Mouse (Mus musculus): Measurements from ENCODE around the gene Txnip.
"Not testable (repeated sequence)": the region's sequence is repeated elsewhere in the genome, so short reads cannot be mapped to it uniquely, and the experiment has no call there.

Txnip gene

DNA sequence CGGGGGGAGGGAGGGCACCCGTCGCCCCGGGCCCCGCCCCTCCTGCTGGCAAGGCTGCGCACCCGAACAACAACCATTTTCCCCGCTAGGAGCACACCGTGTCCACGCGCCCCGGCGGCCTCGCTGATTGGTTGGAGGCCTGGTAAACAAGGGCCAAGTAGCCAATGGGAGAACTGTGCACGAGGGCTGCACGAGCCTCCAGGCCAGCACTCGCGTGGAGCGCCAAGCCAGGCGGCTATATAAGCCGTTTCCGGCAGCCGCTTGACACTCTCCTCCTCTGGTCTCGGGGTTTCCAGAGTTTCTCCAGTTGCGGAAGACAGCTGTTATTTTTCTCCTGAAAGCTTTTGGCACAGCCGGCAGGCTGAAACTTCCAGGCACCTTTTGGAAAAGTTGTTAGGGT is at the start of gene Txnip:
TSS of gene Txnip (plus strand) at position 264 of the 400 bp plus-strand sequence.
- DNase-seq (ENCODE audit: low spot score in 2 of 2): peak; percentile 98

DNA sequence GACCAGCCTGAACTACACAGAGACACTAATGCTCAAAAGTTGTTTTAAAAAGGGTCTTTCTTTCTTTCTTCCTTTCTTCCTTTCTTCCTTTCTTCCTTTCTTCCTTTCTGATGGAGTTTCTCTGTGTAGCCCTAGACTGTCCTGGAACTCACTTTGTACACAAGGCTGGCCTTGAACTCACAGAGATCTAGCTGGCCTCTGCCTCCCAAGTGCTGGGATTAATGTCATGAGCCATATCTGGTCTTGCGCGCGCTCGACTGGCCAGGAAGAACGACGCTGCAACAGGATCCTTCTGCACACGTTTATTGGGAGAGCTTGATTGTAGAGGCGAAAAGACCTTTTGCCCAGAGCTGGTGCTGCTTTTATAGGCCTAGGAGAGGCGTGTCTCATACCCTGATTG is 49.8 kb upstream of the Txnip start:
- not testable (repeated sequence) for DNase-seq (ENCODE audit: low spot score in 2 of 2)

DNA sequence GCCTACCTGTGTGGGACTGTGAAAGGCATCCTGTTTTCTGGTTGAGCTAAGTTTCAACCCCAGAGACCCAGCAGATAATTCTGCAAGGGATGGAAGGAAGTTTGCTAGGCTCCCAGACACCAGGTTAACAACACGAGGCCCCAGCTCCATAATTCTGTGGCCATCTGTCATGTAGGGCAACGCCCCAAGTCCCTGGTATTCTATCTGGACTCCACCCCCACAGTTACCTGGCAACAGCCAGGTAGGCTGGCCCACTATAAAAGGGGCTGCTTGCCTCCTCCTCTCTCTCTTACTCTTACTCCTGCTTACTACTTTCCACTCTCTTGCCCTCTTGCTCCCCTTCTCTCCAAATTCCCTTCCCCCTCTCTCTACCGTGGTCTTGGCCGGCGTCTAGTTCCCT is 37.6 kb upstream of the Txnip start:
- no peak for DNase-seq (ENCODE audit: low spot score in 2 of 2)

DNA sequence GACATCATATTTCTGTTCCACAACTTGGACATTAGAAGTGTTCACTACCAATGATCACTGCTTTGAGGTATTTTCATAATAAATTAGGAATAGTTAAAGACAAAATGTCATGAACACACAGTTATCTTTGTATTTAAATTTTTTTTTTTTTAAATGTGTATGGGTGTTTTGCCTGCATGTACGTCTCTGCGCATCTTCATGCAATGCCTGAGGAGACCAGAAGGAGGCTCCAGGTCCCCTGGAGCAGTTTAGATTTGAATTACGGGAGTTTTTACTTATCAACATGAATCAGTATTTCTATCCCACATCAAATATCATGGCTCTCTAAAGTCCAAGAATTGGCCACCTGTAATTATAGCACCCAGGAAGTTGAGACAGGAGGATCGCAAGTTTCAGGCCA is 35.6 kb upstream of the Txnip start:
- no peak for DNase-seq (ENCODE audit: low spot score in 2 of 2)

DNA sequence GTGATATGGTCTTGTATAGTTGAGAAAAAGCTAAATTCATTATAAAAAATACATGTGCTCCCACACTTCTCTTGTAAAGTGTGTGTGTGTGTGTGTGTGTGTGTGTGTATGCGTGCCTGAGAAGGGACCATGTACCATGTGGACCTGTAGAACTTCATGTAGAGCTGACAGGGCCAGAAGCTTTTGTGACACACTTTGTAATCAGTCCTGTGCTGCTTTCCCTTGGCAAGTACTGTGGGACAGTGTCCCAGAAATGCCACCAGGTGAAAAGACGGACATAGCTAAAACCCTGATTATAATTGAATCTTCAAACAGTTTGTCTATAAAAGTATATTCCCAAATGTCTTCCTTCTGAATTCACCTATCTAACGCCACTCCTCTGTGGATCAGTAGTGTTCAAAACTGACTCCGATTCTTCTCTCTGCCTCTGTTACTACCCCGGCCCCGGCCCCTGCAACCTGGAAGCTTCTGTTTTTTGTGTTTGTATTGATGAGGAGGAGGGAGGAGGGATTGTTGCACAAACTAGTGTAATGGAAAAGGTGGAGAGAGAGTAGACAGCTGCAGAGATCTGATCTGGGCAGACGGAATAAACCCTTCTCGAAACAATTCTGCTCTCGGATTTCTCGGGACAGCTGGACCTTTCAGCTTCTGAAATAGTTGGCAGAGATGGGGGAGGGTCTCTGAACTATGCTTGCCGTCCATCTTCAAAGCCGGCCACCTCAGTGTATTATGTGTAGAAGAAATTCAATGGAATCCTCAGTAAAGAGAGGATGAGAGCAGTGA is 33.5 kb upstream of the Txnip start:
- no peak for DNase-seq (ENCODE audit: low spot score in 2 of 2)

DNA sequence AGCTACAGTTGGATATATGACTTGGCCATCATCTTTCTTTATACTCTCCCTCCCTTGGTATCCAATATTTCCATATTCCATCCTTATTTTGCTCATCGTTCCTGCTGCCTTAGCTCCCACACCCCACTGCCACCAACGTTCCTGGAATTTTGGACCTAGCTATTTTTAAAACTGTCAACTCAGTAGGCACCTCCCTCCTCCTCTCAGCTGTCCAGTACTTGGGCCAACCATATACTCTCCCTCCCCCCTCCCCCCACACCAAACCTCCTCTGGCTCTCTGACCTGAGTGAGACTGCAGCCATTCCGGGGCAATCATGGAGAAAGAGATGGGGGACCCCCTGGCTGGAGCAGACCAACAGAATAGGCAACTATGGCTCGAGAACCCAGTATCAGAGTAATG is 32.8 kb upstream of the Txnip start, which contains the start of gene Hfe2:
TSS of gene Hfe2 (plus strand) at position 259 of the 400 bp plus-strand sequence.
- DNase-seq (ENCODE audit: low spot score in 2 of 2): no peak

DNA sequence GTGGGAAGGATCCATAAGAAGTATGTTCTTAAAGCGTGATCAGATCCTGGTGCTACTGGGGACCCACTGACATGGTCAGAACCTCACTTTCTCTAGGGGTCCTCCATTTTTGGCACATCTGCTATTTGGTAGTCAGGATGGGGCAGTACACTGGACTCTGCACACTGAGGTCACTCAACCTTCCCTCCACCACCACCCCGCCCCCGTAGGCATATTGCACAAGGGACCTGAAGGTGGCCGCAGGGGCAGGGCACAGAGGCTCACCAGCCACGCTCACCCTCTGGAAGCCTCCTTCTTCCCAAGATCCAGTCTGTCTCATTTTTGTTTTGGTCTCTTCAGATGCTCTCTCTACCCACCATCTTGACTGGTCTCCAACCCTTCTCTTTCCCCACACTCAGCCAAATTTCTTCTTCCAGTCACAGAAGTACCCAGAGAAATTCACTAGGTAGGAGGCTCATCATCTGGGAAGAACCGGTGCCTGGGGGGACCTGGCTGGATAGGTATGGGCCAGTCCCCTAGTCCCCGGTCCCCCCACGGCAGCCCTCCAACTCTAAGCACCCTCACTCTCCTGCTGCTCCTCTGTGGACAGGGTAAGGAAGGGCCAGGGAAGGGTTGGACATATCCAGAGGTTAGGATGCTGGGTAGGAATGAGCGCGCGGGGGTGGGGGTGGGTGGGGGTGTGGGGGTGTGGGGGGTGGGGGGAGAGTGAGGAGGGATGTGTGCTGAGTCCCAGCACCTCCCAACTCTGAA is 31.6 kb upstream of the Txnip start:
- DNase-seq (ENCODE audit: low spot score in 2 of 2): no peak

DNA sequence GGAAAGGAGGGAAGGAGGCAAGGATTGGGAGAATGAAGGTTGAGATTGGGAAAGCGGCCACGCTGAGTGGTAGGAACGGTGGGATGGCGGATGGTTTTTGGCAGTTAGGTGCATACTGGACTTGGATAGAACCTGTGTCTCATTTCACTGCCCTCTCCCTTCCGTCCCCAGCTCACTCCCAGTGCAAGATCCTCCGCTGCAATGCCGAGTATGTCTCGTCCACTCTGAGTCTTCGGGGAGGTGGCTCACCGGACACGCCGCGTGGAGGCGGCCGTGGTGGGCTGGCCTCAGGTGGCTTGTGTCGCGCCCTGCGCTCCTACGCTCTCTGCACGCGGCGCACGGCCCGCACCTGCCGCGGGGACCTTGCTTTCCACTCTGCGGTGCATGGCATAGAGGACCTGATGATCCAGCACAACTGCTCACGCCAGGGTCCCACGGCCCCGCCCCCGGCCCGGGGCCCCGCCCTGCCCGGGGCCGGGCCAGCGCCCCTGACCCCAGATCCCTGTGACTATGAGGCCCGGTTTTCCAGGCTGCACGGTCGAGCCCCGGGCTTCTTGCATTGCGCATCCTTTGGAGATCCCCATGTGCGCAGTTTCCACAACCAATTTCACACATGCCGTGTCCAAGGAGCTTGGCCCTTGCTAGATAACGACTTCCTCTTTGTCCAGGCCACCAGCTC is 30.8 kb upstream of the Txnip start:
- no peak for DNase-seq (ENCODE audit: low spot score in 2 of 2)

DNA sequence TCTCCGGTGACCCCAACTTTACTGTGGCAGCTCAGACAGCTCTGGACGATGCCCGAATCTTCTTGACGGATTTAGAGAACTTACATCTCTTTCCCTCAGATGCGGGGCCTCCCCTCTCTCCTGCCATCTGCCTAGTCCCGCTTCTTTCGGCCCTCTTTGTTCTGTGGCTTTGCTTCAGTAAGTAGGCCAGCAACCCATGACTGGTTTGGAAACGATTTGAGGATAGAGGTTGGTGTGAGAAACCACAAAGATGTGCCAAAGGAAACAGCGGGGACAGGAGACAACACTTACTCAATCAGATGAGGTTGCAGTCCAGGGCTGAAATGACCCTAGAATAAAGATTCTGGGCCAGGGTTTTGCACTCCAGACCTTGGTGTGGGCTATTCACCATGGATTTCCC is 29.3 kb upstream of the Txnip start:
- DNase-seq (ENCODE audit: low spot score in 2 of 2): no peak

DNA sequence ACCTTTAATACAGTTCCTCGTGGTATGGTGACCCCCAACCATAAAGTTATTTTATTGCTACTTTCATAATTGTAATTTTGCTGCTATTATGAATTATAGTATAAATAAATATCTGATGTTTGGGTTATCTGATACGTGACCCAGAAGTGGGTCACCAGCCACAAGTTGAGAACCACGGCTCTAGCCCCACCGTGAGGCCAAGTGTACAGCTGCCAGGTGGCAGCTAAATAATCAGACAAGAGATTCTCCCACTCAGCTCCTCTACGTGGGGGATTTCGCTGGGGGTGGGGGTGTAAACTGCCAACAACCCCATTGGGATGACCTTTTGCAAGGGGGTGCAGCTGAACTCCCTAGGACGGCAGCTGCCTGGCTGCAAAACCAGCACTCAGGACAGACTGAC is 25.7 kb upstream of the Txnip start:
- DNase-seq (ENCODE audit: low spot score in 2 of 2): no peak

DNA sequence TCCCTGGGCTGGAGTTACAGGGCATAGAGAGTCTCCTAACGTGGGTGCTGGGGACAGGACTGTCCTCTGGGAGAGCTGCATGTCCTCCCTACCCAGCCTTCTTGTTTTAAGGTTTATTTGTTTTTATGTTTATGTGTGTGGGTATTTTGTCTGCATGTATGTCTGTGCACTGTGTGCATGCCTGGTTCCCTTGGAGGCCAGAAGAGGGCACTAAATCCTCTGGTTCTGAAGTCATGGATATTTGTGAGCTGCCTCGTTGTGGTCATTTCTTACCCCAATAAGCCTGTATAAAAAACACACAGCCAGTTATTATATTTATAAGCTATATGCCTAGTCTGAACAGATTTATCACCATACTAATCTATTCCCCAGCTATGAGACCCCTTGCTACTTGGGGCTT is 23.5 kb upstream of the Txnip start:
- no peak for DNase-seq (ENCODE audit: low spot score in 2 of 2)

DNA sequence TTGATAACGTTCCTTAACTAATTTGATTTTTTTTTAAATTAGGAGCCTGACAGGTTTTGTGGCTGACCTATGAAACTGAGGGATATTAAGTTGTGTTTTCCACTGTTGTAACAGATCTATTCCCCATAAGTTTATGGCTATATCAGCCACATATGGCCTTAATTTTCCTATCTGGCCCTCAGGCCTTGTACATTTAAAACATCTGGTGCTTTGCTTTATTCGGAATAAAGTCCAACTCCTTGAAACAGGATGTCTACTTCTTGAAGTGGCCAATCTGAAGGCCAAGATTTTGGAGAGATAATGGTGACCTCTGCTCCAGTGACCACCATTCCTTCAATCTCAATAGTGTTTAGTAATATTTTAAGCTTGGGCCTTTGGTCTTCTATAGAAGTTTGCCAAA is 18.4 kb upstream of the Txnip start:
- DNase-seq (ENCODE audit: low spot score in 2 of 2): no peak

DNA sequence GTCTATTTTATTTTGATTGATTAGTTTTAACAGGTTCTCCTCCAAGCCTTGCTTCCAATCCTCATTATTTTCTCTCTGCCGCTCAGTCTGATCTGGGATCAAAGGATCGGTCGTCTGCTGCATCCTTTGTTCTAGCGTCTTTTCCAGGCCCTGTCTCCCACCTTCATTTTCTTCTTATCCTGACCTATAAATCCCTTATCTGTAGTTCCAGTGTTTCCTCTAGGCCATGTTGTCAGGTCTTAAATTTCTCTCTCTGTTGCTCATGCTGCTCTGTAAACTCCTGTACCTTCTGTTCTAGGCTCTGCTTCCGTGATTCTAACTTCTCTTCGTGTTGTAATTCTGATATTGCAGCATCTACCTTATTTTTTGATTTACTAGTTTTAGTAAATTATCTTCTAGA is 17.0 kb upstream of the Txnip start:
- no peak for DNase-seq (ENCODE audit: low spot score in 2 of 2)

DNA sequence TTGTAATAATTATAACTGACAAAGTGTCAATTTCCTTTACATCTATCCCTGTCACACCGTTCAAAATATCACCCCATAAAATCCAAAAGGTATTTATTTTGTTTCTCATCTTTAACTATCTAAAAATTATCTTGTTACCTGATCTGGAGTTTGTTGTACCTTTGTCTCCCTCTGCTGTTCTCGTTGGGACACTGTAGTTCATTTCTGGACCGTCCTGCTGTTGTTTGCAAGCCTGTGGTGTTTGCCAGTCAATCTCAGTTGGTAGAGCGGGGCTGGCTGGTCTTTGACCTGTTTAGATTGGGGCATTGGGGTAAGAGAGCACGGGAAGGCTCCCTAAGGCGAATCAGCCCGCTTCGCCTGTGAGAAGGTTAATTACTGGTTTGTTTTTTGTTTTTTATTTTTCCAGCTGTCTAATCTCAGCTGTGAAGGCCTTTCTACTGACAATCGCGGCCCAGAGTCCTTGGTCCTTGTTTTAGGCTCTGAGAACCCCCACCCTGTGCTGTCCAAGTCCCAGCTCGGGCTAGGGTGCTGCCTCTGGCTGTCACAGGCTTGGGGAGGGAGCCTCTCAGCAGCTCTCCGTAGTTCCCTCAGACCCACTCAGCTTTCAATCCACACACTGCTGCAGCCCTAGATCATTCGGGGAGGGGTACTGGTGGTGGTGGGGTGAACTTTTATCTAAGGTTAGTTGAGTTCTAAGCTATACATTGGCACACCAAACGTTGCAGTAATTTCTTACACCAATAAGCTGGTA is 16.3 kb upstream of the Txnip start:
- no peak for DNase-seq (ENCODE audit: low spot score in 2 of 2)

DNA sequence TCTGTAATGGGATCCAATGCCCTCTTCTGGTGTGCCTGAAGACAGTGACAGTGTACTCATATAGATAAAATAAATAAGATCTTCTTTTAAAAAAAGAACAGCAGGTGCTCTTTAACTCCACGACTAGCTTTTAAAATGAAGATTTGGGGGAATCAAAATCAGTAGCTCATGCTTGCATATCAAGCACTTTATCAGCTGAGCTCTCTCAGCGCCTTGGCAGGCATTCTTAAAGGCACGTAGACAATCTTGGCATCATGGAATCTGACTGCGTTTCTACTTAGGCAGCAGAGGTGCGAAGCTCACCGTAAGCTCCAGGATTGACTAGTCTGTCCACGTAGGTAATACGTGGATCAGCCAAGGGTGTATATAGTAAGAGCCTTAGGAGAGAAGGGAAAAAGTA is 15.2 kb upstream of the Txnip start:
- no peak for DNase-seq (ENCODE audit: low spot score in 2 of 2)

DNA sequence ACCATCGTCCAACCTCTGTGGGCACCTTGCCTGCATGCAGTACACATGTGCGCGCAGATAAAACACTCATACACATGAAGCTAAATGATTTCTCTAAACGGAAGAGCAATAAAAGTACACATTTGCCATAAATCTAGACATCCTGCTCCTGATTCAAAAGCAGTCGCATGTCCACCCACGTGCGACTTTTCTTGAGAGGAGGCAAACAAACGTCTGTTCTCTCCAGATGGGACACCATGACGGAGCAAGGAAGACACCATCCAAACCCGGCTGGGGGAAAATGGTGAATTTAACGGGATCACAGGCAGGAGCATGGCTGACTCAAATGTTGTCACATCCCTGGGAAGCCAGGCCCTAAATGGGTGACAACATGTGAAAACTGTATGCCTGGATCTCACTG is 14.4 kb upstream of the Txnip start:
- DNase-seq (ENCODE audit: low spot score in 2 of 2): peak; percentile 44 to 64

DNA sequence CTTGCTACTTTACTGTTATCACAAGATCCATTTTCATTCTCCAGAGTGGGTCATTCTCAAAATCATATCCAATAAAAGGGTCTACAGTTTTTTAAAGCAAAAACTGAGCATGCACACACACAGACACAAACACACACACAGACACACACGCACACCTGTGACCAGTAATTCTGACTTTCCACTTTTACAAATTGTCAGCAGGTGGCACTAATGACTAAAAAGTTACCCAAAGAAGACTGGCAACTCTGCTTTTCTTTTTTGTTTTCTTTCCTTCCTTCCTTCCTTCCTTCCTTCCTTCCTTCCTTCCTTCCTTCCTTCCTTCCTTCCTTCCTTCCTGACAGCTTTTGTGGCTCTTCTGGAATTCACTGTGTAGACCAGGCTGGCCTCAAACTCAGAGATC is 12.2 kb upstream of the Txnip start:
- no peak for DNase-seq (ENCODE audit: low spot score in 2 of 2)

DNA sequence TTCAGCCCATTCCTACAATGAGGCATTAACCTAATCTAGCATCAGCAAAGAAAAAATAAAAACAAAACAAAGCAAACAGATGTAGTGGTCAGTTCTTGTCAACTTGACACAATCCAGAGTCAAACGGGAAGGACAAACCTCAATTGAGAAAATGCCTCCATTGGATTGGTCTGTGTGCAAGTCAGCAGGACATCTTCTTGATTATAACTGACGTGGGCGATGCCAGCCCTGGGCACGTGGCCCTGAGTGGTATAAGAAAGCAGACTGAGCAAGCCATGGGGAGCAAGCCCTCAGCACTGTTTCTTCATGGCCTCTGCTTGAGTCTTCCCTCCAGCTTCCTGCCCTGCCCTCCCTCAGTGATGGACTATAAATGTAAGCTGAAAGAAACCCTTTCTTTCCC is 10.9 kb upstream of the Txnip start:
- no peak for DNase-seq (ENCODE audit: low spot score in 2 of 2)

DNA sequence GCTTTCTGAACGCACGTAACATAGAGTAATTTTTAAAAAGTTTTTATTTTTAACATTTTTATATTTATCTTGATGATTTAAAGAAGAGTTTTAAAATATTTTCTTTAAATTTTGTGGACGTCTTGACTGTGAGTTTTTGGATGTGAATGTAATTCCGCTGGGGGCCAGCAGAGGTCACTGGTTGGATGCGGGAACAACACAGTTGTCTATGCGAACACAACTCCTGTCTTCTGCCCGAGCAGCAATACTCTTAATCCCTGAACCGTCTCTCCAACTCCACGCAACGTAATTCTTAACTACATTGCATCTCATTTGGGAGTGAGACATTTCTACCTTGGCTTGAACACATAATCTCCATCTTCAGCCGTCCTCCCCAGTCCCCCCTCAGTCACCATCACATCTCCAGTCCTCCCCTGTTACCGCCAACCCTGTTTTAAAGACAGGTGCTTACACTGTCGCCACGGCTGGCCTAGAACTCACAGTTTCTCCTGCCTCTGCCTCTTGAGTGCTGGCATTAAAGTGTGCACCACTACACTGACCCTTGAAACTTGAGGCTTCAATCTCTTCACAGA is 10.3 kb upstream of the Txnip start:
- peak; percentile 50 to 74 for DNase-seq (ENCODE audit: low spot score in 2 of 2)

DNA sequence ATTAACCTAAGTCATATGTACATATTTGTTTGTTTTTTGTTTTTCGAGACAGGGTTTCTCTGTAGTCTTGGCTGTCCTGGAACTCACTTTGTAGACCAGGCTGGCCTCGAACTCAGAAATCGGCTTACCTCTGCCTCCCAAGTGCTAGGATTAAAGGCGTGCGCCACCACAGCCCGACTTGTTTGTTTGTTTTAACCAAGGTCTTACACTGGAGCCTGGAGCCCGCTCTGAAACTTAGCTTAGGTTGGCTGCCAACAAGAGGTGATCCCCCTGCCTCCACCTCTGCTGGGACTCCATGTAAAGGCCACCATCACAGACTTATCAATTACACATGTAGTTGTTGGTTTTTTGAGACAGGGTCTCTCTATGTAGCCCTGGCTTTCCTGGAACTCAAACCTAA is 8.9 kb upstream of the Txnip start:
- DNase-seq (ENCODE audit: low spot score in 2 of 2): no peak

DNA sequence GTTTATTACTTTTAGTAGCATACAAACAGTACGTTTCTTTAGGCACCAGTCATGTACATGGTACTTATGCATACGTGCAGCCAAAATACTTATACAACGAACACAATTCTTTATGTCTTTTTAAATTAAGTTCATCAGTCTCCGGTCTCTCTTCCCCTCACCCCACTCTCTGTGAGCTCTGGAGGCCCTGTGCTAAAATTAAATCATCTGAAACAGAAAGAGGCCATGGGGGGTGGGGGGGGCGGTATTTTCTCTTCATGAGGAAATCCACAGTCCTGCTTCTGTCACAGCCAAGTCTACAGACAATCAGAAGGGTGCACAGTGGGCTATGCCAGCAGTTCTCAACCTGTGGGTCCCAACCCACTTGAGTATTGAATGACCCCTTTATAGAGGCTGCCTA is 8.4 kb upstream of the Txnip start:
- no peak for DNase-seq (ENCODE audit: low spot score in 2 of 2)

DNA sequence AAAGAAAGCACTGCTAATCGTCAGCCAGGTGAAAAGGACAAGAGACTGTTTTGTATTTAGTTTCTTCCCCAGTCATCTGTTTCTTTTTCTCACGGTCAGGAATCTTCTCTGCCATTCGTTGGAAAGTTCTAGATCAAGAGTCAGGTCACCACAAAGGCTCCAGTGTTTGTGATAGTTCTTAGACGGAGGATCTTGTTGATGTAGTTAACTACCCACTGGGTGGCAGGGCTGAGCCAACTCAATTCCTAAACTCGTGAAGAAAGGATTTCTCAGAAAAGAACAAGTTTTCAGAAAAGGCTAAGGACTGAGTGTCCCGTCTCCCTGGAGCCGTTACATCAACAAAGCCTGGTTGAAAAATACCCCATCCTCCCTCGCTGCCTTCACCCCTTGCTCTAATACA is 6.6 kb upstream of the Txnip start:
- DNase-seq (ENCODE audit: low spot score in 2 of 2): no peak

All from frontal cortex, postnatal 10 days (tissue).